Mouse (Mus musculus) stomach, embryonic 16.5 days (tissue): Measurements from ENCODE around the gene Naglu. TPM values are rescaled to one million over a fixed set of nuclear protein-coding genes. Genes with fewer than 3 reads are reported as not detected.
A peak's percentile ranks its signal among the peaks of the same experiment; 100 is the strongest.

Experiments
- ATAC-seq: fragments of 200-750 bp; cut with Nextera tagmentation; 2 replicates; pipeline ENCODE4 v1.8.0; 2017; ENCODE audit warnings: moderate number of reproducible peaks, moderate TSS enrichment; ENCODE audit not compliant: insufficient read depth, low FRiP score
- H3K27ac ChIP-seq: fragments of 300-500 bp; sonication (generic); 2 replicates; pipeline ENCODE4 v1.5.1; 2014; ENCODE audit warnings: low read length
- H3K27me3 ChIP-seq: fragments of 300-500 bp; sonication (generic); 2 replicates; pipeline ENCODE4 v1.6.1; 2014; ENCODE audit warnings: low read length, control low read depth, mixed read lengths; ENCODE audit not compliant: control insufficient read depth, insufficient read depth
- H3K36me3 ChIP-seq: fragments of 300-500 bp; sonication (generic); 2 replicates; pipeline ENCODE4 v1.6.1; 2014; ENCODE audit warnings: low read length; ENCODE audit not compliant: control insufficient read depth, insufficient read depth
- H3K4me1 ChIP-seq: fragments of 300-500 bp; sonication (generic); 2 replicates; pipeline ENCODE4 v1.6.1; 2014; ENCODE audit warnings: low read length, control low read depth, mixed read lengths; ENCODE audit not compliant: control insufficient read depth, insufficient read depth
- H3K4me2 ChIP-seq: fragments of 300-500 bp; sonication (generic); 2 replicates; pipeline ENCODE4 v1.6.1; 2014; ENCODE audit warnings: low read depth, low read length, mixed read lengths
- H3K4me3 ChIP-seq: fragments of 300-500 bp; sonication (generic); replicated peaks from 2 replicates; pipeline ENCODE4 v1.5.1; 2014; ENCODE audit warnings: mild to moderate bottlenecking, low read length
- H3K9ac ChIP-seq: fragments of 300-500 bp; sonication (generic); 2 replicates; pipeline ENCODE4 v1.6.1; 2014; ENCODE audit warnings: low read length
- H3K9me3 ChIP-seq: fragments of 300-500 bp; sonication (generic); replicated peaks from 2 replicates; pipeline ENCODE4 v1.6.1; 2016; ENCODE audit warnings: low read length, control low read depth; ENCODE audit not compliant: control insufficient read depth
- WGBS: fragments of 180-500 bp; shearing (Covaris S2); extraction: QIAGEN DNeasy Blood & Tissue Kit; methylation state at CpG from one replicate; pipeline ENCODE4 v1.1.7; 2014; 5-methylcytosine and 5-hydroxymethylcytosine counted together
- polyA plus RNA-seq: library from polyadenylated mRNA; unstranded; fragments of >200 nt; fragmentation: Nextera tagmentation; extraction: Ambion mirVana; gene quantifications from 2 replicates; pipeline ENCODE4 v1.2.1, GENCODE M21; 2015

The Naglu gene
- polyA plus RNA-seq, 1 experiment from 2014 or later: 17.2 TPM

GRCm38 (mm10) chr11:101071810-101072428 is 2.1 kb downstream of the Naglu start:
- Histone ChIP-seq H3K9me3 (no peaks in the 10 kb centered on the region), H3K4me2 (no peak overlapping the region), H3K9ac (no peak overlapping the region; the same call in 1 of the 2 replicates), H3K4me3 (no peak overlapping the region), H3K4me1 (peaks cover 13% of the 10 kb centered on the region; the same call in 1 of the 2 replicates), H3K27me3 (no peaks in the 10 kb centered on the region), H3K36me3 (no peaks in the 10 kb centered on the region), H3K27ac (no peak overlapping the region)
- WGBS: 73% methylated on average over 14 of the region's 14 CpGs
- no peak for ATAC-seq

GRCm38 (mm10) chr11:101078121-101078520 is 8.3 kb downstream of the Naglu start, which contains the start of gene Hsd17b1:
Hsd17b1 (plus strand) TSS chr11:101078411.
- no peak within 1 kb of the TSS for H3K4me2 ChIP-seq
- H3K4me1 ChIP-seq: peaks cover 16% of the 10 kb centered on the region
- no peaks in the 10 kb centered on the region for H3K36me3 ChIP-seq
- no peak within 1 kb of the TSS for H3K27ac ChIP-seq
- no peak within 1 kb of the TSS for H3K9ac ChIP-seq
- H3K4me3 ChIP-seq: no peak within 1 kb of the TSS
- H3K9me3 ChIP-seq: no peaks in the 10 kb centered on the region
- no peak for ATAC-seq
- H3K27me3 ChIP-seq: peaks cover 33% of the 10 kb centered on the region
- 75% methylated on average over 9 of the region's 9 CpGs for WGBS

GRCm38 (mm10) chr11:101079746-101080145 is 9.9 kb downstream of the Naglu start:
- H3K4me1 ChIP-seq: peaks cover 22% of the 10 kb centered on the region
- H3K9me3 ChIP-seq: no peaks in the 10 kb centered on the region
- H3K36me3 ChIP-seq: no peaks in the 10 kb centered on the region
- 0 out of 2 replicates have a peak overlapping the region, but pooled peaks have one; percentile 8 for H3K9ac ChIP-seq
- ATAC-seq: no peak
- H3K4me3 ChIP-seq: 0 out of 2 replicates have a peak overlapping the region, but pooled peaks have one; percentile 14
- no peak overlapping the region for H3K27ac ChIP-seq
- 5% methylated on average over 27 of the region's 27 CpGs for WGBS
- peak overlapping the region; percentile 21 for H3K4me2 ChIP-seq
- H3K27me3 ChIP-seq: peaks cover 33% of the 10 kb centered on the region

GRCm38 (mm10) chr11:101080421-101080820 is 10.6 kb downstream of the Naglu start:
- Histone ChIP-seq H3K27me3 (peaks cover 33% of the 10 kb centered on the region), H3K36me3 (no peaks in the 10 kb centered on the region), H3K4me1 (peaks cover 22% of the 10 kb centered on the region), H3K4me3 (no peak overlapping the region), H3K9ac (no peak overlapping the region), H3K27ac (no peak overlapping the region), H3K9me3 (no peaks in the 10 kb centered on the region), H3K4me2 (no peak overlapping the region)
- 60% methylated on average over 5 of the region's 5 CpGs for WGBS
- ATAC-seq: no peak

- peak overlapping the region; percentile 94 for H3K27ac ChIP-seq
- H3K9me3 ChIP-seq: no peaks in the 10 kb centered on the region
- H3K27me3 ChIP-seq: peaks cover 33% of the 10 kb centered on the region
- peak overlapping the region; percentile 94 for H3K9ac ChIP-seq
- no peaks in the 10 kb centered on the region for H3K36me3 ChIP-seq
- peak overlapping the region; percentile 98 for H3K4me2 ChIP-seq
- no peak for ATAC-seq
- H3K4me3 ChIP-seq: peak overlapping the region; percentile 87
- peaks cover 31% of the 10 kb centered on the region for H3K4me1 ChIP-seq
- 4% methylated on average over 10 of the region's 10 CpGs for WGBS
Observed at GRCm38 (mm10) chr11:101081659-101082058, 11.8 kb downstream of the Naglu start.

GRCm38 (mm10) chr11:101082208-101083082 is 12.6 kb downstream of the Naglu start, which contains the start of gene Coasy:
Coasy (plus strand) TSS chr11:101082565.
- Histone ChIP-seq H3K27ac (peak within 1 kb of the TSS; percentile 94), H3K4me1 (peaks cover 33% of the 10 kb centered on the region)
- under 1% methylated on average over 51 of the region's 51 CpGs for WGBS

GRCm38 (mm10) chr11:101083083-101083697 is 13.4 kb downstream of the Naglu start:
- Histone ChIP-seq H3K27me3 (peaks cover 28% of the 10 kb centered on the region), H3K4me1 (peaks cover 40% of the 10 kb centered on the region), H3K9me3 (no peaks in the 10 kb centered on the region), H3K36me3 (no peaks in the 10 kb centered on the region), H3K4me2 (peak overlapping the region; percentile 98), H3K9ac (peak overlapping the region; percentile 94), H3K4me3 (peak overlapping the region; percentile 87), H3K27ac (peak overlapping the region; percentile 94)
- 26% methylated on average over 19 of the region's 19 CpGs for WGBS
- 0 out of 2 replicates have a peak, but pooled peaks have one; percentile 1 for ATAC-seq

More at GRCm38 (mm10) chr11:101082208-101083082, 12.6 kb downstream of the Naglu start, which contains the start of gene Coasy:
- Histone ChIP-seq H3K27me3 (peaks cover 31% of the 10 kb centered on the region), H3K4me3 (peak within 1 kb of the TSS; percentile 87), H3K9ac (peak within 1 kb of the TSS; percentile 94), H3K4me2 (peak within 1 kb of the TSS; percentile 98), H3K9me3 (no peaks in the 10 kb centered on the region), H3K36me3 (no peaks in the 10 kb centered on the region)
- ATAC-seq: peak; percentile 92

GRCm38 (mm10) chr11:101084246-101084645 is 14.4 kb downstream of the Naglu start:
- Histone ChIP-seq H3K4me2 (no peak overlapping the region), H3K4me3 (no peak overlapping the region), H3K9me3 (no peaks in the 10 kb centered on the region), H3K36me3 (no peaks in the 10 kb centered on the region), H3K27me3 (peaks cover 17% of the 10 kb centered on the region), H3K9ac (no peak overlapping the region), H3K27ac (no peak overlapping the region), H3K4me1 (peaks cover 41% of the 10 kb centered on the region)
- no peak for ATAC-seq
- 87% methylated on average over 14 of the region's 14 CpGs for WGBS
